Mouse (Mus musculus): Measurements from ENCODE around the gene Slc18b1. TPM values are rescaled to one million over a fixed set of nuclear protein-coding genes. Genes with fewer than 3 reads are reported as not detected.

Gene Slc18b1
- polyA plus RNA-seq, 1 experiment from 2014 or later: 1.4 TPM

DNA sequence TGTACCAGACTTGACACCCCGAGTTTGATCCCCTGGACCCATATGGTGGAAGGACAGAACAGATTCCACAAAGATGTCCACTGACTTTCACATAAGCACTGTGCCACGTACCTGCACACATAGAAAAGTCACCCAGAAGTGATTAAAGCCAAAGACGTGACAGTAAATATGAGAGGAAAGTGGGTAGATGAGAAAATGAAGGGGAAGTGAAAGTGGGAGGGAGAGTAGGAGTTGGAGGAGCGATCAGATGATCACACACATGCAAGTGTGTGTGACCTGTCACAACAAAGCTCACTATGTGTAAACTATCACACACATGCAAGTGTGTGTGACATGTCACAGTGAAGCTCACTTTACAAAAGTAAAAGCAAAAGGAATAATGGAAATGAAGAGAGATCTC is 43.7 kb downstream of the Slc18b1 start:
- no peak overlapping the region for H3K27ac ChIP-seq (replicated peaks)
- no peak for ATAC-seq (ENCODE audit: insufficient read depth)
- H3K4me1 ChIP-seq (replicated peaks): no peaks in the 10 kb centered on the region
- no peaks in the 10 kb centered on the region for H3K36me3 ChIP-seq (replicated peaks)
- WGBS (ENCODE audit: insufficient replicate concordance): 46% methylated on average over 4 of the region's 4 CpGs
- no peak overlapping the region for H3K4me3 ChIP-seq (replicated peaks)
- H3K27me3 ChIP-seq: no peaks in the 10 kb centered on the region
- H3K9me3 ChIP-seq (replicated peaks): no peaks in the 10 kb centered on the region
- no peak overlapping the region for H3K4me2 ChIP-seq
- no peak overlapping the region for H3K9ac ChIP-seq

GRCm38 (mm10) chr10:23851228-23851912 is 54.6 kb downstream of the Slc18b1 start, which contains the start of gene Vnn3:
TSS of gene Vnn3 (plus strand) at chr10:23851462.
- no peaks in the 10 kb centered on the region for H3K27me3 ChIP-seq
- no peak within 1 kb of the TSS for H3K4me2 ChIP-seq
- WGBS (ENCODE audit: insufficient replicate concordance): 52% methylated on average over 4 of the region's 4 CpGs
- H3K4me1 ChIP-seq (replicated peaks): no peaks in the 10 kb centered on the region; the same call in 1 of the 2 replicates
- no peaks in the 10 kb centered on the region for H3K9me3 ChIP-seq (replicated peaks)
- no peak within 1 kb of the TSS for H3K4me3 ChIP-seq (replicated peaks)
- H3K27ac ChIP-seq (replicated peaks): no peak within 1 kb of the TSS
- no peak within 1 kb of the TSS for H3K9ac ChIP-seq
- no peaks in the 10 kb centered on the region for H3K36me3 ChIP-seq (replicated peaks)
- ATAC-seq (ENCODE audit: insufficient read depth): peak; percentile 37; the same call in 1 of the 2 replicates

GRCm38 (mm10) chr10:23852096-23852495 is 55.3 kb downstream of the Slc18b1 start:
- no peaks in the 10 kb centered on the region for H3K9me3 ChIP-seq (replicated peaks)
- no peak overlapping the region for H3K9ac ChIP-seq
- H3K27me3 ChIP-seq: no peaks in the 10 kb centered on the region
- H3K4me3 ChIP-seq (replicated peaks): no peak overlapping the region
- H3K4me1 ChIP-seq (replicated peaks): no peaks in the 10 kb centered on the region; the same call in 1 of the 2 replicates
- WGBS (ENCODE audit: insufficient replicate concordance): 62% methylated on average over 2 of the region's 2 CpGs
- H3K27ac ChIP-seq (replicated peaks): no peak overlapping the region
- no peak overlapping the region for H3K4me2 ChIP-seq
- no peak for ATAC-seq (ENCODE audit: insufficient read depth)
- H3K36me3 ChIP-seq (replicated peaks): no peaks in the 10 kb centered on the region

DNA sequence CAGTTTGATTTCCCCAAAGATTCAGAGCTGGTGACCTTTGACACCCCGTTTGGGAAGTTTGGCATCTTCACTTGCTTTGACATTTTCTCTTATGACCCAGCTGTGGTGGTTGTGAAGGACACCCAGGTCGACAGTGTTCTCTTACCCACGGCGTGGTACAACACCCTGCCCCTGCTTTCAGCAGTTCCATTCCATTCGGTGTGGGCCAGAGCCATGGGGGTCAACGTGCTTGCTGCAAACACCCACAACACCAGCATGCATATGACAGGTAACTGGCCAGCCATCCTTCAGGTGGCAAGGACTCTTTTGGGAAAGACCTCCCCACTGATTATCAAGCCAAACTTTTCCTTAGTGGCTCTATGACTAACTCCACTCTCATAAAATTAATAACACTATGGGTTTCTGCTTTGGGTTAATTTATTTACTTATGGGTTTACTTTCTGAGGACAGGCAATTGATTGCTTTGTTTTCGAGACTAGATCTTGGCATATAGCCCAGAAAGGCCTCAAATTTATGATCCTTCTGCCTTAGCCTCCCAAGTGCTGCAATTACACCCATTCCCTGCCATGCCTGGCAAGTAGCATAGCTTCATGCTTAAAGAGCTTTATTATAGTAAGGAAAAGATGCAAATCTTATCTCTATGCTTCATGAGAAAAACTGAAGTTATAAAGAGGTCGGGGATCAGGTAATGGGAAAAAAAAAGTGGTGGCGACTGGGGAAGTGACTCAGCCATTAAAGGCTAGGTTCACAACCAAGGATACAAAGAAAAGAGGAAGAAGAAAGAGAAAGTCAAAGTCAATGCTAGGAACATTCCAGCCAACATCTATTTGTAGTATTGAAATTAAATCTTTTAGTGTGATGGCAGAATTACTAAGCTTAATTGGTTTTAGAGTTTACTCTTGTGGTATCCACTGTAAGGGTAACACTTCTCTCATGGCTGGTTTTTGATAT is 67.9 kb downstream of the Slc18b1 start:
- no peaks in the 10 kb centered on the region for H3K36me3 ChIP-seq (replicated peaks)
- no peak overlapping the region for H3K27ac ChIP-seq (replicated peaks)
- no peak for ATAC-seq (ENCODE audit: insufficient read depth)
- no peak overlapping the region for H3K9ac ChIP-seq
- no peaks in the 10 kb centered on the region for H3K27me3 ChIP-seq
- H3K4me3 ChIP-seq (replicated peaks): no peak overlapping the region
- H3K4me2 ChIP-seq: no peak overlapping the region
- H3K4me1 ChIP-seq (replicated peaks): no peaks in the 10 kb centered on the region
- H3K9me3 ChIP-seq (replicated peaks): no peaks in the 10 kb centered on the region
- WGBS (ENCODE audit: insufficient replicate concordance): 51% methylated on average over 9 of the region's 9 CpGs

Other genes starting within 250 kb of the Slc18b1 start
- 118 and 126 TPM in 2 replicates for gene Rps12, start 9.7 kb upstream of the Slc18b1 start, polyA plus RNA-seq (2015; fragmentation: Nextera tagmentation; extraction: Ambion mirVana)
- 3.4 and 6.1 TPM in 2 replicates for gene Vnn3, start 54.5 kb downstream of the Slc18b1 start, polyA plus RNA-seq (2015; fragmentation: Nextera tagmentation; extraction: Ambion mirVana)
- 2.1 and 2.3 TPM in 2 replicates for gene Vnn1, start 97.7 kb downstream of the Slc18b1 start, polyA plus RNA-seq (2015; fragmentation: Nextera tagmentation; extraction: Ambion mirVana)
- gene Taar1, start 123.4 kb downstream of the Slc18b1 start, polyA plus RNA-seq (2015; fragmentation: Nextera tagmentation; extraction: Ambion mirVana): not detected in 2 replicates
- not detected in 2 replicates for gene Taar2, start 141.6 kb downstream of the Slc18b1 start, polyA plus RNA-seq (2015; fragmentation: Nextera tagmentation; extraction: Ambion mirVana)
- gene Taar3, start 152.6 kb downstream of the Slc18b1 start, polyA plus RNA-seq (2015; fragmentation: Nextera tagmentation; extraction: Ambion mirVana): not detected in 2 replicates
- gene Taar4, start 163.5 kb downstream of the Slc18b1 start, polyA plus RNA-seq (2015; fragmentation: Nextera tagmentation; extraction: Ambion mirVana): not detected in 2 replicates
- gene Taar5, start 173.7 kb downstream of the Slc18b1 start, polyA plus RNA-seq (2015; fragmentation: Nextera tagmentation; extraction: Ambion mirVana): not detected in 2 replicates
- gene Taar6, start 188.7 kb downstream of the Slc18b1 start, polyA plus RNA-seq (2015; fragmentation: Nextera tagmentation; extraction: Ambion mirVana): not detected in 2 replicates
- gene Taar7a, start 196.5 kb downstream of the Slc18b1 start, polyA plus RNA-seq (2015; fragmentation: Nextera tagmentation; extraction: Ambion mirVana): not detected in 2 replicates
- not detected in 2 replicates for gene Taar7b, start 203.0 kb downstream of the Slc18b1 start, polyA plus RNA-seq (2015; fragmentation: Nextera tagmentation; extraction: Ambion mirVana)
- not detected in 2 replicates for gene Taar7d, start 230.2 kb downstream of the Slc18b1 start, polyA plus RNA-seq (2015; fragmentation: Nextera tagmentation; extraction: Ambion mirVana)
- gene Taar7e, start 240.6 kb downstream of the Slc18b1 start, polyA plus RNA-seq (2015; fragmentation: Nextera tagmentation; extraction: Ambion mirVana): not detected in 2 replicates